Mouse (Mus musculus): Measurements from ENCODE around the gene Ephx3. TPM values are rescaled to one million over a fixed set of nuclear protein-coding genes. Genes with fewer than 3 reads are reported as not detected.

The Ephx3 gene
- polyA plus RNA-seq, 1 experiment from 2014 or later: 0.34 TPM

GRCm38 (mm10) chr17:32158841-32159240 is 30.5 kb downstream of the Ephx3 start:
- no peaks in the 10 kb centered on the region; the same call in 1 of the 2 replicates for H3K36me3 ChIP-seq

GRCm38 (mm10) chr17:32146718-32147117 is 42.6 kb downstream of the Ephx3 start:
- no peak for ATAC-seq (replicated peaks; ENCODE audit: insufficient number of reproducible peaks, insufficient read depth, low FRiP score, low read depth)
- H3K9me3 ChIP-seq (replicated peaks): no peaks in the 10 kb centered on the region
- 91% methylated on average over 8 of the region's 8 CpGs for WGBS
- no peaks in the 10 kb centered on the region for H3K27me3 ChIP-seq
- H3K9ac ChIP-seq: no peak overlapping the region
- no peak overlapping the region for H3K4me2 ChIP-seq
- no peak overlapping the region for H3K27ac ChIP-seq
- no peak overlapping the region for H3K4me3 ChIP-seq
- H3K36me3 ChIP-seq: peaks cover 24% of the 10 kb centered on the region; the same call in 1 of the 2 replicates
- H3K4me1 ChIP-seq (replicated peaks): peaks cover 5% of the 10 kb centered on the region; the same call in 1 of the 2 replicates

More at GRCm38 (mm10) chr17:32158841-32159240, 30.5 kb downstream of the Ephx3 start:
- Histone ChIP-seq H3K27ac (no peak overlapping the region), H3K9ac (no peak overlapping the region), H3K4me3 (no peak overlapping the region), H3K9me3 (replicated peaks) (no peaks in the 10 kb centered on the region), H3K4me1 (replicated peaks) (peaks cover 11% of the 10 kb centered on the region), H3K4me2 (no peak overlapping the region), H3K27me3 (peaks cover 10% of the 10 kb centered on the region; the same call in 1 of the 2 replicates)
- ATAC-seq (replicated peaks; ENCODE audit: insufficient number of reproducible peaks, insufficient read depth, low FRiP score, low read depth): no peak
- WGBS: 88% methylated on average over 13 of the region's 13 CpGs

GRCm38 (mm10) chr17:32142907-32143854 is 46.2 kb downstream of the Ephx3 start:
- peak; percentile 65 for ATAC-seq (replicated peaks; ENCODE audit: insufficient number of reproducible peaks, insufficient read depth, low FRiP score, low read depth)
- Histone ChIP-seq H3K4me2 (peak overlapping the region; percentile 78), H3K36me3 (peaks cover 35% of the 10 kb centered on the region), H3K27me3 (no peaks in the 10 kb centered on the region), H3K27ac (no peak overlapping the region), H3K4me3 (peak overlapping the region; percentile 39), H3K9ac (peak overlapping the region; percentile 55), H3K9me3 (replicated peaks) (no peaks in the 10 kb centered on the region), H3K4me1 (replicated peaks) (peaks cover 5% of the 10 kb centered on the region; the same call in 1 of the 2 replicates)
- 25% methylated on average over 39 of the region's 39 CpGs for WGBS

GRCm38 (mm10) chr17:32142234-32142633 is 47.1 kb downstream of the Ephx3 start:
- H3K36me3 ChIP-seq: peaks cover 44% of the 10 kb centered on the region
- no peak overlapping the region for H3K9ac ChIP-seq
- H3K4me2 ChIP-seq: no peak overlapping the region
- H3K27me3 ChIP-seq: no peaks in the 10 kb centered on the region
- peaks cover 5% of the 10 kb centered on the region; the same call in 1 of the 2 replicates for H3K4me1 ChIP-seq (replicated peaks)
- ATAC-seq (replicated peaks; ENCODE audit: insufficient number of reproducible peaks, insufficient read depth, low FRiP score, low read depth): no peak
- 83% methylated on average over 1 of the region's 1 CpGs for WGBS
- no peaks in the 10 kb centered on the region for H3K9me3 ChIP-seq (replicated peaks)
- H3K27ac ChIP-seq: no peak overlapping the region
- H3K4me3 ChIP-seq: no peak overlapping the region

Other genes with a start within 250 kb of the Ephx3 start
- gene Rrp1b, start 153.4 kb downstream of the Ephx3 start, polyA plus RNA-seq (2015; fragmentation: Nextera tagmentation; extraction: Ambion mirVana): 29.2 and 31.7 TPM in 2 replicates
- 0.04 and 0.26 TPM in 2 replicates for gene Hsf2bp, start 153.2 kb downstream of the Ephx3 start, polyA plus RNA-seq (2015; fragmentation: Nextera tagmentation; extraction: Ambion mirVana)
- gene Notch3, start 22.7 kb downstream of the Ephx3 start, polyA plus RNA-seq (2015; fragmentation: Nextera tagmentation; extraction: Ambion mirVana): 6.4 and 13.0 TPM in 2 replicates
- 48.8 and 66.7 TPM in 2 replicates for gene Brd4, start 95.2 kb upstream of the Ephx3 start, polyA plus RNA-seq (2015; fragmentation: Nextera tagmentation; extraction: Ambion mirVana)
- 64.8 and 74.3 TPM in 2 replicates for gene Akap8, start 131.7 kb upstream of the Ephx3 start, polyA plus RNA-seq (2015; fragmentation: Nextera tagmentation; extraction: Ambion mirVana)
- gene Akap8l, start 161.1 kb upstream of the Ephx3 start, polyA plus RNA-seq (2015; fragmentation: Nextera tagmentation; extraction: Ambion mirVana): 88.1 and 98.5 TPM in 2 replicates
- 13.1 and 16.9 TPM in 2 replicates for gene Wiz, start 199.9 kb upstream of the Ephx3 start, polyA plus RNA-seq (2015; fragmentation: Nextera tagmentation; extraction: Ambion mirVana)
- 1.9 and 10.0 TPM in 2 replicates for gene Rasal3, start 214.0 kb upstream of the Ephx3 start, polyA plus RNA-seq (2015; fragmentation: Nextera tagmentation; extraction: Ambion mirVana)
- 0.30 and 2.2 TPM in 2 replicates for gene Pglyrp2, start 234.6 kb upstream of the Ephx3 start, polyA plus RNA-seq (2015; fragmentation: Nextera tagmentation; extraction: Ambion mirVana)